ENCODE assay signal across 7 mouse cellular contexts in genomic region chr4:106228534-106228933, GRCm38 (mm10).
DNase-seq lines count a peak whose midpoint lies in the region; ATAC-seq and TF ChIP-seq lines count a peak whose summit lies in the region.

No protein-coding gene starts in this region.

- no peaks in the 10 kb centered on the region for H3K4me1 ChIP-seq in intestine, postnatal 0 days (replicated peaks; ENCODE audit: control insufficient read depth, insufficient read depth, low read length)
- no peaks in the 10 kb centered on the region for H3K4me1 ChIP-seq in midbrain, embryonic 11.5 days (ENCODE audit: control insufficient read depth, insufficient read depth, low read length)
- H3K4me1 ChIP-seq in small intestine, adult 2 months (ENCODE audit: control insufficient read depth, insufficient read depth, insufficient read length, low read length) = no peaks in the 10 kb centered on the region

- no peaks in the 10 kb centered on the region for H3K27me3 ChIP-seq in intestine, postnatal 0 days (replicated peaks; ENCODE audit: control insufficient read depth, insufficient read depth, low read length)
- no peaks in the 10 kb centered on the region for H3K27me3 ChIP-seq in midbrain, embryonic 11.5 days (ENCODE audit: control insufficient read depth, insufficient read depth, low read length)
- no peaks in the 10 kb centered on the region for H3K27me3 ChIP-seq in small intestine, adult 2 months (ENCODE audit: control insufficient read depth, insufficient read depth, low read length)

- H3K36me3 ChIP-seq in intestine, postnatal 0 days (ENCODE audit: control insufficient read depth, insufficient read depth) = no peaks in the 10 kb centered on the region
- H3K36me3 ChIP-seq in midbrain, embryonic 11.5 days (ENCODE audit: control insufficient read depth, insufficient read depth, low read length) = no peaks in the 10 kb centered on the region
- H3K36me3 ChIP-seq in small intestine, adult 2 months (ENCODE audit: control insufficient read depth, insufficient read depth, low read length) = no peaks in the 10 kb centered on the region

- no peaks in the 10 kb centered on the region for H3K9me3 ChIP-seq in intestine, postnatal 0 days (ENCODE audit: control insufficient read depth)
- no peaks in the 10 kb centered on the region for H3K9me3 ChIP-seq in midbrain, embryonic 11.5 days (ENCODE audit: control insufficient read depth, low read length)

- peak; percentile 76 for ATAC-seq in common myeloid progenitor, adult 5-6 weeks (replicated peaks; ENCODE audit: low read depth, poor library complexity, severe bottlenecking)
- ATAC-seq in intestine, postnatal 0 days = peak; percentile 31
- ATAC-seq in midbrain, embryonic 11.5 days (ENCODE audit: low FRiP score) = peak; percentile 65

- H3K4me3 ChIP-seq in intestine, postnatal 0 days (ENCODE audit: low read depth, low read length) = no peak overlapping the region
- no peak overlapping the region for H3K4me3 ChIP-seq in midbrain, embryonic 11.5 days (ENCODE audit: low read depth, low read length)
- H3K4me3 ChIP-seq in small intestine, adult 2 months (ENCODE audit: low read depth, low read length) = no peak overlapping the region

- H3K27ac ChIP-seq in intestine, postnatal 0 days (ENCODE audit: low read depth, low read length) = no peak overlapping the region
- no peak overlapping the region for H3K27ac ChIP-seq in midbrain, embryonic 11.5 days (ENCODE audit: low read depth, low read length)
- no peak overlapping the region for H3K27ac ChIP-seq in small intestine, adult 2 months (ENCODE audit: insufficient read depth, low read depth, low read length)

- intact Hi-C loops in left cerebral cortex, postnatal 36 days (cut with DNase I) = loop anchor here (1.0 to 10.0 kb wide), 4 partner anchors 88 to 1314 kb away; partner anchors contain the start of genes Fyb2 and Usp24

- peak; percentile 99 for TF ChIP-seq CTCF in intestine, postnatal 0 days (IDR thresholded peaks at IDR 0.05; ENCODE audit: low read depth)
- peak; percentile 74; the same call in 1 of the 2 replicates for TF ChIP-seq CTCF in small intestine, adult 2 months (IDR thresholded peaks at IDR 0.05; ENCODE audit: extremely low read depth, insufficient read length, insufficient replicate concordance, low read depth, low read length)

- no peak overlapping the region for H3K9ac ChIP-seq in intestine, postnatal 0 days (ENCODE audit: low read depth, low read length)
- H3K9ac ChIP-seq in midbrain, embryonic 11.5 days (ENCODE audit: low read length) = no peak overlapping the region

- no peak for TF ChIP-seq POLR2A in small intestine, adult 2 months (IDR thresholded peaks at IDR 0.05; ENCODE audit: low read depth, low read length)

- peak; percentile 71 to 91 for DNase-seq in adrenal gland, adult (ENCODE audit: inconsistent age in 2 of 2, low spot score in 1 of 2)
- DNase-seq in gastrocnemius, postnatal 10 days = peak; percentile 72
- peak; percentile 67 to 76 for DNase-seq in left cerebral cortex, postnatal 36 days (ENCODE audit: low spot score in 2 of 2)
- peak; percentile 97 for DNase-seq in midbrain, embryonic 11.5 days (ENCODE audit: low spot score, missing footprints)

- H3K4me2 ChIP-seq in intestine, postnatal 0 days (replicated peaks; ENCODE audit: low read depth) = no peak overlapping the region
- H3K4me2 ChIP-seq in midbrain, embryonic 11.5 days = no peak overlapping the region

- 39% methylated on average over 9 of the region's 9 CpGs for WGBS in intestine, postnatal 0 days
- WGBS in midbrain, embryonic 11.5 days = 47% methylated on average over 9 of the region's 9 CpGs
- 33% methylated on average over 9 of the region's 9 CpGs for WGBS in small intestine, adult 2 months
